Mouse (Mus musculus) forebrain, embryonic 15.5 days (tissue): ENCODE results near the gene Zfp553. TPM values are rescaled to one million over a fixed set of nuclear protein-coding genes. Genes with fewer than 3 reads are reported as not detected.

Source experiments
- ATAC-seq: fragments of 200-750 bp; cut with Nextera tagmentation; replicated peaks from 2 replicates; pipeline ENCODE4 v1.8.0; 2017; ENCODE audit warnings: mild to moderate bottlenecking, moderate TSS enrichment, moderate library complexity
- H3K27ac ChIP-seq: fragments of 300-500 bp; sonication (generic); replicated peaks from 2 replicates; pipeline ENCODE4 v1.5.1; 2015; ENCODE audit warnings: mild to moderate bottlenecking, inconsistent platforms
- H3K27me3 ChIP-seq: fragments of 300-500 bp; sonication (generic); 2 replicates; pipeline ENCODE4 v1.6.1; 2015; ENCODE audit warnings: inconsistent platforms
- H3K36me3 ChIP-seq: fragments of 300-500 bp; sonication (generic); 2 replicates; pipeline ENCODE4 v1.6.1; 2015; ENCODE audit warnings: mild to moderate bottlenecking, inconsistent platforms
- H3K4me1 ChIP-seq: fragments of 300-500 bp; sonication (generic); 2 replicates; pipeline ENCODE4 v1.6.1; 2015; ENCODE audit warnings: inconsistent platforms
- H3K4me2 ChIP-seq: fragments of 300-500 bp; sonication (generic); replicated peaks from 2 replicates; pipeline ENCODE4 v1.6.1; 2015; ENCODE audit warnings: mild to moderate bottlenecking, inconsistent platforms
- H3K4me3 ChIP-seq: fragments of 300-500 bp; sonication (generic); 2 replicates; pipeline ENCODE4 v1.5.1; 2015; ENCODE audit warnings: mild to moderate bottlenecking, inconsistent platforms
- H3K9ac ChIP-seq: fragments of 300-500 bp; sonication (generic); replicated peaks from 2 replicates; pipeline ENCODE4 v1.6.1; 2015; ENCODE audit warnings: mild to moderate bottlenecking, inconsistent platforms
- H3K9me3 ChIP-seq: fragments of 300-500 bp; sonication (generic); 2 replicates; pipeline ENCODE4 v1.6.1; 2016; ENCODE audit warnings: inconsistent platforms
- WGBS: fragments of 180-500 bp; shearing (Covaris S2); methylation state at CpG from one replicate; pipeline ENCODE4 v1.1.7; 2015; ENCODE audit warnings: mixed read lengths; 5-methylcytosine and 5-hydroxymethylcytosine counted together
- polyA plus RNA-seq: library from polyadenylated mRNA; unstranded; fragments of >200 nt; fragmentation: Nextera tagmentation; extraction: Ambion mirVana; gene quantifications from 2 replicates; pipeline ENCODE4 v1.2.1, GENCODE M21; 2015

The Zfp553 gene
- polyA plus RNA-seq, 1 experiment from 2014 or later: 71.5 TPM

- no peak for ATAC-seq
- Histone ChIP-seq H3K4me3 (no peak overlapping the region), H3K4me1 (peaks cover 19% of the 10 kb centered on the region), H3K27me3 (no peaks in the 10 kb centered on the region), H3K27ac (no peak overlapping the region), H3K9ac (no peak overlapping the region), H3K9me3 (no peaks in the 10 kb centered on the region), H3K36me3 (no peaks in the 10 kb centered on the region), H3K4me2 (no peak overlapping the region)
- 82% methylated on average over 10 of the region's 10 CpGs for WGBS
Observed at GRCm38 (mm10) chr7:127262218-127262961, 29.5 kb downstream of the Zfp553 start.

- H3K4me3 ChIP-seq: no peak overlapping the region
- H3K4me1 ChIP-seq: peaks cover 19% of the 10 kb centered on the region
- H3K4me2 ChIP-seq: no peak overlapping the region
- peaks cover 5% of the 10 kb centered on the region; the same call in 1 of the 2 replicates for H3K36me3 ChIP-seq
- no peaks in the 10 kb centered on the region for H3K27me3 ChIP-seq
- no peak overlapping the region for H3K9ac ChIP-seq
- 83% methylated on average over 3 of the region's 3 CpGs for WGBS
- H3K9me3 ChIP-seq: no peaks in the 10 kb centered on the region
- no peak for ATAC-seq
- no peak overlapping the region for H3K27ac ChIP-seq
Observed at GRCm38 (mm10) chr7:127263526-127263925, 30.7 kb downstream of the Zfp553 start.

GRCm38 (mm10) chr7:127270256-127270655 lies 37.4 kb downstream of the Zfp553 start:
- H3K9me3 ChIP-seq: no peaks in the 10 kb centered on the region
- H3K36me3 ChIP-seq: peaks cover 26% of the 10 kb centered on the region
- no peak for ATAC-seq
- no peaks in the 10 kb centered on the region for H3K27me3 ChIP-seq
- no peak overlapping the region for H3K4me3 ChIP-seq
- H3K4me2 ChIP-seq: no peak overlapping the region
- H3K4me1 ChIP-seq: peaks cover 23% of the 10 kb centered on the region
- WGBS: 94% methylated on average over 2 of the region's 2 CpGs
- no peak overlapping the region for H3K9ac ChIP-seq
- no peak overlapping the region for H3K27ac ChIP-seq

DNA sequence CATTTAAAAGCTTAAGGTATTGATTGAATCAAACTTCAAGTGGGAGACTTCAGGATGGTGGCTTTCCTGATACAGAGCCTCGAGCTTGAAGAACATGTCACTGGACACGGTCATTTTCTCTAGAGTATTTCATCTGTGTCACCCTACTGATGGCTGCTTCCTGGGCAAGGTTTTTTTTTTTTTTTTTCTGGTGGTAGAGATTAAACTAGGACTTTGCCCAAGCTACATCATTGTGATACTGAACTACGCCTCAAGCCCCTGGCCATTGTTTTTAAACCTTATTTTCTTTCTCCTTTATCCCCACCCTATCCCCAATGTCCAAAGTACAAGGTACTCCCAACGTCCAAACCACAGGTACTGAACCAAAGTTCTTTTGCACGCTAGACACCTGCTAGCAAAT lies 37.8 kb downstream of the Zfp553 start:
- Histone ChIP-seq H3K9me3 (no peaks in the 10 kb centered on the region), H3K27ac (no peak overlapping the region), H3K4me3 (no peak overlapping the region), H3K9ac (no peak overlapping the region), H3K4me2 (no peak overlapping the region), H3K27me3 (no peaks in the 10 kb centered on the region), H3K4me1 (peaks cover 23% of the 10 kb centered on the region), H3K36me3 (peaks cover 26% of the 10 kb centered on the region)
- 95% methylated on average over 5 of the region's 5 CpGs for WGBS
- no peak for ATAC-seq

- WGBS: 98% methylated on average over 4 of the region's 4 CpGs
- H3K27me3 ChIP-seq: no peaks in the 10 kb centered on the region
- H3K4me2 ChIP-seq: no peak overlapping the region
- peaks cover 23% of the 10 kb centered on the region for H3K4me1 ChIP-seq
- peaks cover 26% of the 10 kb centered on the region for H3K36me3 ChIP-seq
- no peak overlapping the region for H3K4me3 ChIP-seq
- no peak overlapping the region for H3K27ac ChIP-seq
- no peak for ATAC-seq
- H3K9ac ChIP-seq: no peak overlapping the region
- H3K9me3 ChIP-seq: no peaks in the 10 kb centered on the region
Observed at GRCm38 (mm10) chr7:127271093-127271492, 38.2 kb downstream of the Zfp553 start.

GRCm38 (mm10) chr7:127272566-127272965 lies 39.7 kb downstream of the Zfp553 start:
- Histone ChIP-seq H3K4me2 (peak overlapping the region; percentile 92), H3K27ac (no peak overlapping the region), H3K4me3 (peak overlapping the region; percentile 81), H3K9ac (no peak overlapping the region), H3K27me3 (no peaks in the 10 kb centered on the region), H3K4me1 (peaks cover 23% of the 10 kb centered on the region), H3K36me3 (peaks cover 26% of the 10 kb centered on the region), H3K9me3 (no peaks in the 10 kb centered on the region)
- no peak for ATAC-seq
- 94% methylated on average over 15 of the region's 15 CpGs for WGBS

- 16% methylated on average over 50 of the region's 50 CpGs for WGBS
Observed at GRCm38 (mm10) chr7:127273118-127273923, 40.5 kb downstream of the Zfp553 start.

GRCm38 (mm10) chr7:127273925-127274789 lies 41.3 kb downstream of the Zfp553 start, which contains the start of gene Sephs2:
Gene Sephs2, minus strand, starts transcription at chr7:127274055.
- ATAC-seq: peak; percentile 94
- Histone ChIP-seq H3K9me3 (no peaks in the 10 kb centered on the region), H3K9ac (peak within 1 kb of the TSS; percentile 89)

More at GRCm38 (mm10) chr7:127273118-127273923, 40.5 kb downstream of the Zfp553 start:
- Histone ChIP-seq H3K9me3 (no peaks in the 10 kb centered on the region), H3K36me3 (peaks cover 23% of the 10 kb centered on the region), H3K4me2 (peak overlapping the region; percentile 92), H3K9ac (peak overlapping the region; percentile 89), H3K27ac (peak overlapping the region; percentile 77), H3K27me3 (no peaks in the 10 kb centered on the region), H3K4me1 (peaks cover 23% of the 10 kb centered on the region), H3K4me3 (peak overlapping the region; percentile 81)
- ATAC-seq: peak; percentile 64

DNA sequence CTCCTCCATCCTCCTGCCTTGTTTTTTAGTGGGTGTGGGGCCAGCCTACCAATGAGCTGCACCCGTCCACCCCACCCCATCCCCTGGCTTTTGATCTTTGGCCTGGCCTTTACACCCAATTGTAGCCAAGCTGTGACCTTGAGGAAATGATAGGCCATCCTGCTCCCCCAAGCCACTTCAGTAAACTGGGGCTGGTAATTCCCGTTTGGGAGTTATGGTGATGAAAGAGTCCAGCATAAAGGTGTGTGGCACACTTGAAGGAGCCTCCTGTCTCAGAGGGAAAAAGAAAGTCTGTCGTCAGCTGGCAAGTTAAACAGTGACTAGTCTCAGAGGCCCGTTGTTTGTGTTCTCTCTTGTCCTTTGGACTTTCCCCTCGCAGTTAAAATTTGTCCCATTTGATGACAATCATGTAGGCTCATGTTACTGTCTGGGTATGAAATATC lies 43.7 kb downstream of the Zfp553 start:
- WGBS: 76% methylated on average over 5 of the region's 5 CpGs
- no peak overlapping the region for H3K4me2 ChIP-seq
- peaks cover 1% of the 10 kb centered on the region for H3K36me3 ChIP-seq
- H3K9me3 ChIP-seq: no peaks in the 10 kb centered on the region
- no peak for ATAC-seq
- no peaks in the 10 kb centered on the region for H3K27me3 ChIP-seq
- no peak overlapping the region for H3K9ac ChIP-seq
- H3K4me1 ChIP-seq: peaks cover 21% of the 10 kb centered on the region
- no peak overlapping the region for H3K4me3 ChIP-seq
- H3K27ac ChIP-seq: no peak overlapping the region

More at GRCm38 (mm10) chr7:127273925-127274789, 41.3 kb downstream of the Zfp553 start, which contains the start of gene Sephs2:
- H3K4me3 ChIP-seq: peak within 1 kb of the TSS; percentile 81
- WGBS: 2% methylated on average over 39 of the region's 39 CpGs
- peak within 1 kb of the TSS; percentile 92 for H3K4me2 ChIP-seq
- H3K4me1 ChIP-seq: peaks cover 23% of the 10 kb centered on the region
- no peaks in the 10 kb centered on the region for H3K27me3 ChIP-seq
- H3K36me3 ChIP-seq: peaks cover 16% of the 10 kb centered on the region
- peak within 1 kb of the TSS; percentile 77 for H3K27ac ChIP-seq

DNA sequence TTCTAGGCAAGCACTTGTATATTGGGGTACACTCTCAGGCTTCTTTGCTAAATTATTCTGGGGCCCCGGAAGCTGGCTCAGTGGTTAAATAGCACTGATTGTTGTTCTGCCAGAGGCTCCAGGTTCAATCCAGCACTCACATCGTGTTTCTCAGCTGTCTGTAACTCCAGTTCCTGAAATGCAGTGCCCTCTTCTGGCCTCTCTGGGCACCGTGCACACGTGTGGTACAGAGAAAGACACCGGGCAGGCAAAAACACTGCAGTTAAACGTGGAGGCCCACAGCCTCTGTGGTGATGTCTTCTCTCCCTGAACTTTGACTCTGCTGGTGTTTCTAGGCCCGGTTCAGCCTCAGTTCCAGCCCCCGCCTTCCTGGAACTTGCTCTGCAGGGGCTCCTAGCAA lies 45.5 kb downstream of the Zfp553 start:
- no peak overlapping the region for H3K9ac ChIP-seq
- no peak overlapping the region for H3K4me2 ChIP-seq
- H3K27ac ChIP-seq: no peak overlapping the region
- H3K4me3 ChIP-seq: no peak overlapping the region
- no peaks in the 10 kb centered on the region for H3K27me3 ChIP-seq
- ATAC-seq: no peak
- H3K4me1 ChIP-seq: peaks cover 5% of the 10 kb centered on the region; the same call in 1 of the 2 replicates
- H3K36me3 ChIP-seq: no peaks in the 10 kb centered on the region
- WGBS: 22% methylated on average over 8 of the region's 8 CpGs
- no peaks in the 10 kb centered on the region for H3K9me3 ChIP-seq

DNA sequence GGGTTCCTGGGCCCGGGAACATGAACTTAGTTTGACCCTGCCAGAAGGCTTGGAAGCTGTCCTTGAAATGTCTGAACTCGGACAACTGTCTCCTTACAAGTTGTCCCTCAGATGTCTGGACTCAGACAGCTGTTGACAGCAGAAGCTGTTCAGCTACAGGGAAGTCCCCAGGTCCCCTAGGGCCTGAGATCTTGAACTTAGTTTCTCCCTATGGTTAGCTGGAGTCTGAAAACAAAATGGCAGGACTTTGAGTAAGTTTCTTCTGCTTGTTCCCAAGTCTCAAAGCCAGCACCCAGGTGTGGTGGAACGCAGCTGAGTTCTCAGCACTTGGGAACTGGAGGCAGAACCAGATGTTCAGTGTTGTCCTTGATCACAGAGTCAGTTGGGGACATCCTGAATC lies 47.2 kb downstream of the Zfp553 start:
- no peaks in the 10 kb centered on the region for H3K9me3 ChIP-seq
- 85% methylated on average over 3 of the region's 3 CpGs for WGBS

More for the DNA sequence above, 47.2 kb downstream of the Zfp553 start:
- no peak overlapping the region for H3K27ac ChIP-seq
- no peaks in the 10 kb centered on the region for H3K27me3 ChIP-seq
- no peaks in the 10 kb centered on the region for H3K4me1 ChIP-seq
- H3K9ac ChIP-seq: no peak overlapping the region
- no peak overlapping the region for H3K4me3 ChIP-seq
- no peak for ATAC-seq
- no peaks in the 10 kb centered on the region for H3K36me3 ChIP-seq
- no peak overlapping the region for H3K4me2 ChIP-seq
